Mouse (Mus musculus): ENCODE results near the gene Camkv.

- no peak for TF ChIP-seq POLR2A (IDR thresholded peaks at IDR 0.05; ENCODE audit: low read depth, low read length)
- TF ChIP-seq CTCF (IDR thresholded peaks at IDR 0.05; ENCODE audit: borderline replicate concordance, insufficient read depth, low read length), result no peak
Observed at GRCm38 (mm10) chr9:107934146-107934545, 1.3 kb upstream of the Camkv start.

All from embryonic fibroblast, embryonic 13.5 days (primary cell).